Mouse (Mus musculus): ENCODE data around the gene Hspb7. TPM values are rescaled to one million over a fixed set of nuclear protein-coding genes. Genes with fewer than 3 reads are reported as not detected.
A peak's percentile ranks its signal among the peaks of the same experiment; 100 is the strongest.

Gene Hspb7
- total RNA-seq, 2 experiments from 2014 or later = not detected

DNA sequence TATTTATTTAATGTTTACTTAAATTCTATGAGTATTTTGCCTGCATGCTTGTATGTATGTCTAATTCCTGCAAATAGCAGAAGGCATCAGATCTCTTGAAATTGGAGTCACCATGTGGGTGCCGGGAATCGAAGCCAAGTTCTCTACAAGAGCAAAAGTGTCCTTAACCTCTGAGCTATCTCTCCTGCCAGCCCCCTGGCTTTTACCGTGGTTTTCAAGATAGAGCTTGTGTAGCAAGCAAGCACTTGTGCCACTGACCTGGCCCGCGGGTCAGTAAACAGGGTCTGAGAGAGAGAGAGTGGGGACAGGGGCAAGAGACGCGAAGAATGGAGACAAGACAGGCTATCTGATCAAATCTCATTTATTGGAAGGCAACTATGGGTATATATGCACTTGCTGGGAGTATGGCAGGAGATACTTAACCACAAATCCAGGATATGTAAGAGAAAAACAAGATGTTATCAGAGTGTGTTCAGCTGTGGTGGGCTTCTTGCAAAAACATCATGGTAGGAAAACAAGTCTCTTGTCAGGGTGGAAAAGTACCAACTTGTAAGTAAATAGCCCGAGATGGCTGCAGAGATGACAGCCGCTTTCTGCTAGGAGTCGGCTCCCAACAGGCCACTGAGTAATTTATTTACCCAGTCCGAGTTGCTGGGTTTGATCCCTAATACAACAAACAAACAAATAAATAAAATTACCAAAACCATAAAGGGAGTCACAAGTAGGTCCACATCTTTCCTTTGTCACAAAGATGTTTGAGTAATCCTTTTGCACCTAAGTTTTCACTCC lies 23.3 kb downstream of the Hspb7 start:
- peak; percentile 13; the same call in 1 of the 2 replicates for ATAC-seq (replicated peaks; ENCODE audit: low FRiP score, poor library complexity, severe bottlenecking)

- peak; percentile 97 for ATAC-seq (replicated peaks; ENCODE audit: low FRiP score, poor library complexity, severe bottlenecking)
These were observed 24.1 kb downstream of the Hspb7 start, which contains the start of gene Zbtb17 for GRCm38 (mm10) chr4:141444451-141445327. Zbtb17 (plus strand) TSS chr4:141444654.

- ATAC-seq (replicated peaks; ENCODE audit: low FRiP score, poor library complexity, severe bottlenecking) = no peak
These were observed 24.7 kb downstream of the Hspb7 start for GRCm38 (mm10) chr4:141445328-141445720.

- no peak for ATAC-seq (replicated peaks; ENCODE audit: low FRiP score, poor library complexity, severe bottlenecking)
These were observed 25.6 kb downstream of the Hspb7 start for GRCm38 (mm10) chr4:141446211-141446610.

- no peak for ATAC-seq (replicated peaks; ENCODE audit: low FRiP score, poor library complexity, severe bottlenecking)
These were observed 30.7 kb downstream of the Hspb7 start for GRCm38 (mm10) chr4:141451251-141451650.

- no peak for ATAC-seq (replicated peaks; ENCODE audit: low FRiP score, poor library complexity, severe bottlenecking)
These were observed 31.4 kb downstream of the Hspb7 start for GRCm38 (mm10) chr4:141451916-141452450.

- ATAC-seq (replicated peaks; ENCODE audit: low FRiP score, poor library complexity, severe bottlenecking) = no peak
These were observed 34.2 kb downstream of the Hspb7 start for GRCm38 (mm10) chr4:141454581-141455350.

- ATAC-seq (replicated peaks; ENCODE audit: low FRiP score, poor library complexity, severe bottlenecking) = no peak
These were observed 34.9 kb downstream of the Hspb7 start for GRCm38 (mm10) chr4:141455526-141455925.

DNA sequence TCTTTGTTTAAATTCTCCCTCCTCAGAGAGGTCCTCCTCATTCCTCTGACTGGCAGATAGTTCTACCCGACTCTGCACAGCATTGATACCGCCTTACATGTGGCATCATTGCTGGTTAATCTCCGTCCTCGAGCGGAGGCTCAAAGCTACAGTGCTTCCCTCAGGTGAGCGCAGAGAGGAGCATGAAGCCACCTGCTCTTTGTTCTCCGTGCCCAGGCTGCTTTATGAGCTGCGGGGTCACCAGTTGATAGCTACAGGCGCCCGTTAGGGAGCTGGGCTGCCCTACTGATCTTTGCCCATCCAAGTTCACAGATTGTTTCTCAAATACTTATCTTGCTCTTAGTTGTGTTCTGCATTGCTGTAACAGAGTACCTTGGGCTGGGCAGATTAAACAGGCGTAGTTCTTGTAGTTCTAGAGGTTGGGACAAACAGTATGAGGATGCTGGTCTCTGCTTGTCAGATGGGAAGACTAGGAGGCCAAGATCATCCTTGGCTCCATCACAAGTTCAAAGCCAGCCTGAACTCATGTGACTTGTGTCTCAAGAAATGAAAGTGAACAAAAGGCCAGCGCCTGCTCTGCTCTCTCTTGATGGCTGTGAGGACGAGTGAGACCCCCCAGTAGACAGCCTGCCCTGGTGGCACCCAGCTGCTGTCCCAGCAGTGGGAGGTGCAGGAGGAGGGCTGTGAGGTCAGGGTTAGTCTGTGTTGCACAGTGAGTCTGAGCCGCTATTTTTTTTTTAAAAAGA lies 35.8 kb downstream of the Hspb7 start:
- ATAC-seq (replicated peaks; ENCODE audit: low FRiP score, poor library complexity, severe bottlenecking) = no peak

GRCm38 (mm10) chr4:141458236-141458635 lies 37.7 kb downstream of the Hspb7 start:
- no peak for ATAC-seq (replicated peaks; ENCODE audit: low FRiP score, poor library complexity, severe bottlenecking)

DNA sequence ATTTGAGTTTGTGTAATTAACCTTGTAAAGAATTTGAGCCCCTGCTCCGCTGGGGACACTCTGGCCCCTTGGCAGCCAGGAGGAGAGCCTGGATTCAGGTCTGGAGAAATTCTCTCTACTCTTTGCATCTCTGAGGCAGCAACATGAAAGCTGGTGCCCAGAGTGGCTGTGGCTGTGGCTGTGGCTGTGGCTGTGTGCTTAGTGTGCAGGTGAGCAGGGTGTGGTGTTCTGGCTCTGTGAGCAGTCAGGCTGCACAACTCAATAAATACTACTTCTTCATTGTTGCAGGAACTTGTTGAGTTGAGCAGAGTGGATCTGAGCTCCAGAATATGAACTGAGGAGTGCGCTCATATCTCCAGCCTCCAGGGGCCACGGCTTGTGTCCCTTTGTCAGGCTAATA lies 38.3 kb downstream of the Hspb7 start:
- ATAC-seq (replicated peaks; ENCODE audit: low FRiP score, poor library complexity, severe bottlenecking) = no peak

DNA sequence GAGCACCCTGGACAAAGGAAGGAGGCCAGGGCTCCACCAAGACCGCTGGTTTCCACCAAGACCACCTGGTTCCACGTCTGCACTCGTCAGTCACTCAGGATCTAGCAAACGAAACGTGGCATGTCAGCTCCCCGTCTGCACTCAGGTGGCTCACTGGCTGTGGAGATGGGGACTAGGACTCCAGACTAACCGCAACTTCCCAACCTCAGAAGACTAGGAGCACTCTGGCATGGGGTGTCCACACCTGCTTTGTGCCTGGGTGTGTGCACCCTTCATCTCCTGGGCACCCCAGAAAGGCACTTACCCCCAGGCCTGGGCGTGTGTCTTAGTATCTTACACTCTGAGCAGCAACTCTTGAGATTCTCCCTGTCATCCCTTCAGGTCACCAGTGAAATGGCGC lies 39.2 kb downstream of the Hspb7 start:
- ATAC-seq (replicated peaks; ENCODE audit: low FRiP score, poor library complexity, severe bottlenecking) = no peak

DNA sequence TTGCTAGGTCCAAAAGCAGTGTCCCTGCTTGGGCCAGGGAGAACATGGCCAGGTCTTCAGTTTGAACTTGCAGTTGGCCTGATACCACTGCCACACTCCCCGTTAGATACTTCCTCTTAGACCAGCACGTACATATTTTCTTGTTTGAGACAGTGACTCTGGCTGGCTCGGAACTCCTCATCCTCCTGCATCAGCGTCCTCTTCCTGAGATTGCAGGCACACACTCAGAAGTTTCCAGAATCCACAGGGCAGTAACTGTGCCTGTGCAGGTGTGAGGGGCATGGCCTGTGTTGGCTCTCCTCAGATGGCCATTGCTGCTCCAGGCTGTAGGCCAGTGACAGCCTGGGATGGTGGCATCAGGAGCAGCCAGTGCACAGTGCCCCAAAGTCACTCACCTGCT lies 39.9 kb downstream of the Hspb7 start:
- no peak for ATAC-seq (replicated peaks; ENCODE audit: low FRiP score, poor library complexity, severe bottlenecking)

DNA sequence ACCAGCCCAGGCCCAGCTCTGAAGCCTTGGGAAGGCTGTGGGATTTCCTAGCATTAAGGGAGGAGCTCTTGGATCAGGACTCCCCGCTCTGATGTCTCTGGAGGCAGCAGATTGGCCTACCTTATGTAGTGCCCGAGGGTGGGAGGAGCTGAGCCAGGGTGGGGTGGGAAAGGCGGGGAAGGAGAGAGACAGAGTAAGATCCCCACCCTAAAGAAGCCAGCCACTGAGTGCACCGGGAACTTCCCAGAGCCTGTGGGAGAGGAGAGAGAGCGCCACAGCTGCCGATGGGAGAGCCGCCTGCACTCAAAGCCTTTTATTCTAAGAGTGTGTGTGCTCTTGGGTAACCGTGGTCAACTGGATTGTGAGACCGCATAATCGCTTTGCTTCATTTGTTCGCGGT lies 40.5 kb downstream of the Hspb7 start:
- ATAC-seq (replicated peaks; ENCODE audit: low FRiP score, poor library complexity, severe bottlenecking) = no peak

GRCm38 (mm10) chr4:141461576-141461975 lies 41.0 kb downstream of the Hspb7 start:
- no peak for ATAC-seq (replicated peaks; ENCODE audit: low FRiP score, poor library complexity, severe bottlenecking)

GRCm38 (mm10) chr4:141463472-141463871 lies 42.9 kb downstream of the Hspb7 start:
- ATAC-seq (replicated peaks; ENCODE audit: low FRiP score, poor library complexity, severe bottlenecking) = no peak

DNA sequence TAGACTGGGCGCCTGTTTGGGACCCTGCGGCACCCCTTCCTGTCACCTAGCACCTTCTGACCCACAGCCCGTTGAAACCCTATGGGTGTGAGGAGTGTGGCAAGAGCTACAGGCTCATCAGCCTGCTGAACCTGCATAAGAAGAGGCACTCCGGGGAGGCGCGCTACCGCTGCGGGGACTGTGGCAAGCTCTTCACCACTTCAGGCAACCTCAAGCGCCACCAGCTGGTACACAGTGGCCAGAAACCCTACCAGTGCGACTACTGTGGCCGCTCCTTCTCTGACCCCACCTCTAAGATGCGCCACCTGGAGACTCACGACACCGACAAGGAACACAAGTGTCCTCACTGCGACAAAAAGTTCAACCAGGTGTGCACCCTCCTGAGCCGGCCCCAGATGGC lies 44.1 kb downstream of the Hspb7 start:
- no peak for ATAC-seq (replicated peaks; ENCODE audit: low FRiP score, poor library complexity, severe bottlenecking)

DNA sequence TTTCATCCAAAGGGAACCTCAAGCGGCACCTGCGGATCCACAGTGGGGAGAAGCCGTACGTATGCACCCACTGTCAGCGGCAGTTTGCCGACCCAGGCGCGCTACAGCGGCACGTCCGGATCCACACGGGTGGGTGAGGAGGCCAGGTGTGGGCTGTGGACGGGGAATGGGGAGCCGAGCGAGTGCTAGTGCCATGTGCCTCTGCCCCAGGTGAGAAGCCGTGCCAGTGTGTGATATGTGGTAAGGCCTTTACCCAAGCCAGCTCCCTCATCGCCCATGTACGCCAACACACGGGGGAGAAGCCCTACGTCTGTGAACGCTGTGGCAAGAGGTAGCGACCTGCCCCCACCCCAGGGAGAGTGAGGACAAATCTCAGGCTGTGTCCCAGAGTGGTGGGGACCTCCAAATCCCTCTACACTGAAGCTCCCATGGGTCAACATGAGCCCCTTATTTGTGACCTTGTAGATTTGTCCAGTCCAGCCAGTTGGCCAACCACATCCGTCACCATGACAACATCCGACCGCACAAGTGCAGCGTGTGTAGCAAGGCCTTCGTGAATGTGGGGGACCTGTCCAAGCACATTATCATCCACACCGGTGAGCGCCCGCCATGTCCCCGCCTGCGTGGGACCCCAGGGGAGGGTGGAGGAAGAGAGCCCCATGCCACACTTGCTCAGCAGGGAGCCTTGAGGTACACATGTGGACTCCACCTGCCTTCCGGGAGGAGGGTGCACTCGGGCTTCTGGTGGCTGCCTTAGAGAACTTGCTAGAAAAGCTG lies 45.1 kb downstream of the Hspb7 start:
- no peak for ATAC-seq (replicated peaks; ENCODE audit: low FRiP score, poor library complexity, severe bottlenecking)
